Mouse (Mus musculus): ENCODE measurements at regions not wholly inside any gene's neighbourhood (a gene's known extent, or its start where the extent isn't known, plus 50 kb on each side); places are given as distances from the start of the nearest gene placed in this dataset.
A peak's percentile ranks its signal among the peaks of the same experiment; 100 is the strongest.

DNA sequence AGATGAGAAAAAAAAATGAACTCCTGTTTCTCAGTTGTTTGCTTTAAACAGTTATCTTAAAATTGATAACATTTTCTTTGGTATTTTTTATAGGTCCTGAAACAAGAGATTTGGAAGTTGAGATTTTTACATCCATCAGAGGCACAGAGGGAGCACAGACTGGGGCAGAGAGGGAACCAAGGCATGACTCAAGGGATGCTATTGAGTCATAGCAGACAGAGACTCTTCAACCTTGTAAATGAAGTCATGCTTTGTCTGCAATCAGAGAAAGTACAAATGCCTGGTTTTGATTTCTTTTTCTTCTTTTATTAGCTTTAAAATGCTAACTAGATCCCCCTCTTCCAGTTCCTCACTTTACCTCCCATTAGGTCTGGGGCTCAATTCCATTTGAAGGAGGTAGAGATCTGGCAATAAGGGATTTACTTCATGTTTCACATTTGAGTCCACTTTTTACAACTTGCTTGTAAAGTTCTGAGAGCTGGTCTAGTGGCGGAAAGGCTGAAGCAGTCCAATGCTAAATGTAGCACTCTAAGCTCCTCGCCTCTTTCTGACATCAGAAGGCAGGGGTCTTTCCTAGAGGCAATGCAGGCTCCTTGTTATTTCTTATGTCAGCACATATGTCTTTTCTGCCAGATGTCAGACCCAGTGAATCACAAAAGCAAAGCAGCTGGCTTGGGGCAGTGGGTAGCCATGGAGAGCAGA lies 77.7 kb upstream of the Tnc start:
- Histone ChIP-seq H3K27ac (0 out of 2 replicates have a peak overlapping the region, but pooled peaks have one; percentile 50), H3K36me3 (no peaks in the 10 kb centered on the region)
- peak; percentile 73; the same call in 1 of the 2 replicates for ATAC-seq (ENCODE audit: insufficient number of reproducible peaks, insufficient read depth, low FRiP score, low TSS enrichment, low read depth)

DNA sequence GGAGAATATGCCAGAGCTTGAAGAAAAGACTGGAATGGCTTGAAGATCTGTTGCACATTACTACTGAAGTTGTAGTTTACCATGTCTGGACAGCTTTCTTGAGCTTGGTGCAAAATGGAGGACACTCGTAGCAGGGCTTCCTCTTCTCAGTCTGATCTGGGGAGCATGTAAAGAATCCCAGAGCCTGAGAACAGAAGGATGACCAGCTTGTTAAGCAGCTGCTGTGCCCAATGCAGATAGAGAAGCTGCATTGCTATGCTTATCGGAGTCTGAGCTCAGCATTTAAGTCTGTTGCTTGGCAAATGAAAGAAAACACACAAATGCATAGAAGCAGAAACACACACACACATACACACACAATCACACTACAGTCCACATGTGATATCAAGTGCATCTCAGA lies 76.9 kb upstream of the Tnc start:
- no peak for ATAC-seq (ENCODE audit: insufficient number of reproducible peaks, insufficient read depth, low FRiP score, low TSS enrichment, low read depth)
- peaks cover 11% of the 10 kb centered on the region for H3K4me1 ChIP-seq (replicated peaks)
- H3K9me3 ChIP-seq: no peaks in the 10 kb centered on the region
- no peak overlapping the region for H3K4me2 ChIP-seq
- H3K27ac ChIP-seq: no peak overlapping the region
- 82% methylated on average over 2 of the region's 2 CpGs for whole genome bisulfite sequencing
- H3K9ac ChIP-seq (replicated peaks): no peak overlapping the region
- no peak overlapping the region for H3K4me3 ChIP-seq (replicated peaks)
- H3K36me3 ChIP-seq: no peaks in the 10 kb centered on the region
- H3K27me3 ChIP-seq: no peaks in the 10 kb centered on the region

More for the DNA sequence above, 77.7 kb upstream of the Tnc start:
- H3K9me3 ChIP-seq: no peaks in the 10 kb centered on the region
- H3K4me3 ChIP-seq (replicated peaks): no peak overlapping the region
- no peak overlapping the region for H3K9ac ChIP-seq (replicated peaks)
- H3K4me2 ChIP-seq: no peak overlapping the region
- WGBS: 24% methylated on average over 2 of the region's 2 CpGs
- H3K4me1 ChIP-seq (replicated peaks): peaks cover 11% of the 10 kb centered on the region
- no peaks in the 10 kb centered on the region for H3K27me3 ChIP-seq

DNA sequence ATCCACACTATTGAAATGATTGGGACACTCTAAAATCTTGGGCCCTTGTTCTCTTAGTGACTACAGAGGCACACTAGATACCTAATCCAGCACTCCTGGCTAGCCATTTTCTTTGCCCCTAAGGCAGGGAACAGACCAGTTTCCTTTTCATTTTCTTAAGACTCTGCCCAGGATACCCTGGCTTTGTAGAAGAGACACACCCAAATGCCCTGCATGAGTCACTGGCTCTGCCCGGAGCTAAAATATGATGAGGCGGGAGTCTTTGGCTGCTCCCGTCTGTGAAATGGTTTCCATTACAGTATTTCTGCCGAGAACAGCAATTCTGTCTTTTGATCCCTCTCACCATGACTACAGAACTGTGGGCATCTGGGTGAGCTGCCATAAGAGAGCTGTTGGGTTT lies 51.4 kb upstream of the Tnc start:
- no peak overlapping the region for H3K4me2 ChIP-seq
- H3K4me3 ChIP-seq (replicated peaks): no peak overlapping the region
- no peak for ATAC-seq (ENCODE audit: insufficient number of reproducible peaks, insufficient read depth, low FRiP score, low TSS enrichment, low read depth)
- no peak overlapping the region for H3K27ac ChIP-seq
- H3K9me3 ChIP-seq: no peaks in the 10 kb centered on the region
- WGBS: 83% methylated on average over 4 of the region's 4 CpGs
- H3K4me1 ChIP-seq (replicated peaks): no peaks in the 10 kb centered on the region
- no peaks in the 10 kb centered on the region for H3K27me3 ChIP-seq
- H3K9ac ChIP-seq (replicated peaks): no peak overlapping the region
- no peaks in the 10 kb centered on the region for H3K36me3 ChIP-seq
